Mouse (Mus musculus) mouse embryonic stem cell (cell line): ENCODE results near the gene Dnph1.
"Not testable (repeated sequence)": the region's sequence is repeated elsewhere in the genome, so short reads cannot be mapped to it uniquely, and the experiment has no call there.

Experiments used
- in situ Hi-C, 2 experiments: fragments of 300-500 bp; cut with MboI; formaldehyde crosslinking; loops; 1 replicate in 1 of 2; 3 replicates in 1 of 2; pipeline ENCODE4 v1.14.3; 2019 to 2020; ENCODE audit warnings: low sequenced_read_pairs in 2 of 2, low pct_unique_long_range_greater_than_20kb in 1 of 2, mixed read lengths in 1 of 2; ENCODE audit not compliant: unreplicated experiment in 1 of 2

Dnph1 gene

DNA sequence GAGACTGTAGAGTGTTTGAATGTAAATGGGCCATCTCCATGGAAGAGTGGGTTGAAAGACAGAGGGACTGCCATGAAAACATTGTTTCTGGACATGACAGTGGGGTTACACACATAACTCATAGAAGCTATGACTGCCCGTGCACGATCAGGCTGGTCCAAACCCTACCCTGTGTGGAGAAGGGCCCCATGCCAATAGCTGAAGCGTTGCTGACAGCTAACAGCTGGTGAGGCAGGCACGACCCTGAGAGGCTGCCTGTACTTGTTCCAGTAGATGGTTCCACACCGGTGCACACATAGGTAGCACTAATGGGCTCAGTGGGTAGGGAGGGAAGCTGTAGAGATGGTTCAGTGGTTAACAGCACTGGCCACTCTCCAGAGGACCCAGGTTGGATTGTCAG lies 1.0 kb upstream of the Dnph1 start:
- in situ Hi-C loops: no loop called here

DNA sequence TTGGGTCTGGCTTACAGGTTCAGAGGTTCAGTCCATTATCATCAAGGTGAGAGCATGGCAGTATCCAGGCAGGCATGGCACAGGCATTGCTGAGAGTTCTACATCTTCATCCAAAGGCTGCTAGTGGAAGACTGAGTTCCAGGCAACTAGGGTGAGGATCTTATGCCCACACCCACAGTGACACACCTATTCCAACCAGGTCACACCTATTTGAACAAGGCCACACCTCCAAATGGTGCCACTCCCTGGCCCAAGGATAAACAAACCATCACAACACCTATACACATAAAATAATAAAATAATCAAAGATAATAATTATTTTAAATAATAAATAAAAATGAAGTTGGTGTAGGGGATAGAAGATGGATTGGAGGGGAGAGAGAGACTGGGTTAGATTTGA lies 430 bp upstream of the Dnph1 start:
- in situ Hi-C loops: not testable (repeated sequence)

DNA sequence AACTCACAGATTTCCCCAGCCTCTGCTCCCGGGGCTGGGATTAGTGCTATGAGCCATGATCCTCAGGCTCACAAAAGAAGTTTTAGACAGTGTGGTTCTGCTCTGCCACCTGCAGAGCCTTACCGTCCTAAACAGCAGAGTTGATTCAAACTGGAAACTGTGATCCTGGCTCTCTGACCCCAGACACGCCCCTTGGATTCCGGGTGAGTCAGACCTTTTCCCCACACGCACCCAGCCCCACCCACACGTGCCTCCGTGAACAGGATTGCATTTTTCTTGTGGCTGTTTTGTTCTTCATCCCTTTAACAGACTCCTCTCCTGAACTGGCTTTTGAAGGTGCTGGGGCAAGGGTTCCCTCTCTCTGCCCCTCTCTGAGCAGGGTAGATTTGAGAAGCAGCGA lies 1.4 kb downstream of the Dnph1 start:
- in situ Hi-C loops: no loop called here

DNA sequence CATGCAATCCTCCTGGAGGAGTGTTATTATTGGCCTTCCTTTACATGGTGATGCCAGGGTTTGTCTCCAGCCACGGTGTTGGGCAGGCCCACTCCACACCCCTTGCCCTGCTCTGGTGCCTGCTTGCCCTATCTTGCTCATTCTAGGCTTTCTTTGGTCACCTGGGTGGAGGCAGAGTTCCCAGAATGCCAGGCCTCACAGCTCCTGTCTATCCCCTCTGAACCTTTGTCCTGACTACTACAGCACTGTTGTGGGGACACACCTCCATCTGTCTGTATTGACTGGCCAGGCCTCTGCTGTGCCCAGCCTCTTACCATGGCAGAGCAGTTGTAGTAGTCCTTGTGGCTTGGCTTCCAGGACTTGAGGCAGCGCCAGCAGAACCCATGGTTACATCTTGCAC lies 6.3 kb downstream of the Dnph1 start:
- in situ Hi-C loops: no loop called here

- in situ Hi-C loops: no loop called here
Observed at GRCm38 (mm10) chr17:46503847-46504638, 7.5 kb downstream of the Dnph1 start.

DNA sequence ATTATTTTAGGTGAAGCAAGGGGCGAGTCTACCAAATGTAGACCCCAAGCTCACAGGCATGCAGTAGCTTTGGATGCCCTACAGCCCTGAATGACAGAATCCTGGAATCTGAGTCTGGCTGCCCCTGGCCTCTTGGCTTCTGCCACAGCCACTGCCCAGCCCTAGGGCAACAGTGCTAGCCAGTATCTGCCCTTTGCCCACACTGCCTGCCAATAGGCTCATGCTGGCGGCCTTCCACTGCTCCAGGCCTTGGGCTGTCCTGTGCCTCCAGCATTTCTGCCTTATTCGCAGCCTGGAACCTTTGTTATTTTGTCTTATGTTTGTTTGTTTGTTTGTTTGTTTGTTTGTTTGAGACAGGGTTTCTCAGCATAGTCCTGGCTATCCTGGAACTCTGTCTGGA lies 9.1 kb downstream of the Dnph1 start:
- in situ Hi-C loops: no loop called here

DNA sequence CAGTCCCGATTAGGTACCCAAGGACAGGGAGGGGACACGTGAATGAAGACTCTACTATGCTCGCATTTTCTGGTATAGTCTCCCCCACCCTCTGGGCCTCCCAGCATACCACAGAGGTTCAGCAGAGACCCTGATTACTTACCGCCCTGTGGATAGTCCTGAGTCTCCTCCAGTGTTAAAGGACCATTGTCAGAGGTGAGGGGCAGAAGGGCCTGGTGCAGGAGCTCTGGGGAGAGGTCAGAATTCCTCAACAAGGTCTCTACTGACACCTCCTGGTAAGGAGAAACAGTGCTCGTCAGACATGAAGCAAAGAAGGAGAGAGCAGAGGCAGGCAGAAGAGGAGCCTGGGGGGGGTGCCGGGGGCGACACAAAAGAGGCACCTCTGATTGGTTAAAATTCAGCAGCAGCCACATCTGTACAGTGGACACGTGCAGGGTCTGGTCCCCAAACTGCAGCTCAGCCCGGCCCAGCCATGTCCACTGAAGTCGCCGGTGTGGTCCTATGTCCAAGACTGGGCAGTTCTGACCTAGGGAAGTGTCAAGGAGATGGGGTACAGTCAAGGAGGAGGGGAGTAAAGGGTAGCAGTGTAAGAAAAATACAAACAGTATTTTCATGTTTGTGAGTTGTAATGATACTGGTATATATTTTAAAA lies 14.7 kb downstream of the Dnph1 start:
- in situ Hi-C loops: no loop called here

GRCm38 (mm10) chr17:46513329-46513728 lies 16.8 kb downstream of the Dnph1 start:
- in situ Hi-C loops: no loop called here

DNA sequence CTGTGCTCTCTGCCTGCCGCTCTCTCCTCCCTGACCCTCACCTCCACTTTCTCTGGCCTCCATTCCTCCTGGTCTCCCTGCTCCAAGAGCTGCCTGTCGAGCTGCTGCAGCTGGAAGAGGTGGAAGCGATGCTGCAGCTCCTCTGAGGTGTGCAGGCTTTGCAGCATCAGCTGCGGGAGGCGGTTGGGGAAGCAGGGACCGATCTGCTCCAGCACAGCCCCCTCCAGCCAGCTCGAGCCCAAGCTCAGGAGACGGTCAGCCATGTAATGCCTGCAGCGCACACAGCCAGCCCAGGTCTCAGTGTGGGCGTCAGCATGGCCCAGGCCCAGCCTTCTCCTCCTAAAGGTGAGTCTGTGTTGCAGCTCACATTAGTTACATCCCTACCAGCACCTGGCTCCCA lies 23.5 kb downstream of the Dnph1 start:
- in situ Hi-C loops: no loop called here

- in situ Hi-C loops: no loop called here
Observed at GRCm38 (mm10) chr17:46520385-46520979, 24.0 kb downstream of the Dnph1 start.

DNA sequence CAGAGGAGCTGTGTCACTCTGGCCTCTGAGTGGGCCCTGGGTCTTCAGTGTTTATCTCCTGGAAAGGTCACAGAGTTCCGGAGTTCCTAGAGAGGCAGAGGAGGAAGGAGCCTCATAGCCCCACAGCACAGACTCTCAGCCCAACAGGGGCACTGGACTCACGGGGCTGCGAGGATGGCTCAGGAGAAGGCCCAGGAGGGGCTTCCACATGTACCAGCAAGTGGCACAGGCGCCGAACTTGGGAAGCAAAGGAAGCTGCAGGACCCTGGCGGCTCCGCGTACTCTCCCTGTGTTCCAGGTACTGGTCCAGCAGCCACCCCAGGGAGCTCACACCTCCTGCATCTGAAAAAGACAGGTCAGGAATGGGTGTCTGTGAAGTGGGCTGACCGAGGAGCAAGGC lies 24.7 kb downstream of the Dnph1 start:
- in situ Hi-C loops: no loop called here

DNA sequence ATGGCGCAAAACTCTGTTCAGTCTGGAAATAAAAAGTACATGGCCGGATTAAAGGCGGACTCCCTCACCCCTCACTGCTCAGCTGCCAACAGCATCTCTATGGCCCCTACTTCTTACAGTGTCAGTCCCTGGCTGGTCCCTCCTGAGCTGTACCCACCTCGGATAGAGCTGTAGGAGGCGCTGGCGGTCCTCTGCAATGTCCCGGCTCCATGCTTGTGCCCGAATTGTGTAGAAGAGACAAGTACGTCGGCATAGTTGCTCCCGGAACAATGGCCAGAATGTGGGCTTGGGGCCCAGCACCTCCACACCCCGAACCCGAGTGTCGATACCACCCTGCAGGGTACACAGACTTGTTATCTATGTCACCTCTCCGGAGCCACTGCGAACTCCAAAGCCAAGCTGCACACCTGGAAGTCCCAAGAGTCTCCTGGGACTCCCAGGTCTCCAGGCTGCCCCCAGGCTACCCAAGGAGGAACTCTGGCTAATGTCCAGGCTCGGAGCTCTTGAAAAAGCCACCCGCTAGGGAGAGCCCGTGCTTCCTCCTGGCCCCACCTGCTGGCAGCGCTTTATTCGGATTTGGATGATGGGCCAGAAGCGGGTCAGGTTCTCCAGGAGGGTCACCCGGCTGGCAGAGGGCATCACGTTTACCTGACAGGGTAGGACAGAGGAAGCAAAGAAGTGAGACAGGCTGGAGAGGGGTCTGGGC lies 25.6 kb downstream of the Dnph1 start:
- in situ Hi-C loops: no loop called here

DNA sequence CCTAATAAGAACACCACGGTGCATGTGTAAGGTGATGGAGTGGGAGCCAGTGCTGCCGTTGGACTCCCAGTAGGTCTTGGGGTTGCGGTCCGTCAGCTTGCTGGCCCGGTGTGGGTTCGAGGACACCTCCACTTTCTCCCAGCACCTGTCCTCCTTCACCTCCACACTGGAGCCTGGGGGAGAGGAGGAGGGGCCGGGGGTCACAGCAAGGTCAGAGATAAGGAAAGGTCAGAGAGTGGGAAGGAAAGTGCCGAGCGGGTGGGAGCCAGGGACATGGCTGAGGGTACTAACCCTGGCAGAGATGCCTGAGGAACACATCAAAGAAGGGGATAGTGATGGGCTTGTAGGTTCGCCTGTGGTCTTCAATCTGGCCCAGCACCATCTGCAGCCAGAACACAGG lies 28.6 kb downstream of the Dnph1 start:
- in situ Hi-C loops: no loop called here

GRCm38 (mm10) chr17:46525579-46526307 lies 29.2 kb downstream of the Dnph1 start:
- in situ Hi-C loops: no loop called here

GRCm38 (mm10) chr17:46543661-46544060 lies 47.1 kb downstream of the Dnph1 start:
- in situ Hi-C loops: no loop called here

GRCm38 (mm10) chr17:46545813-46546564 lies 49.5 kb downstream of the Dnph1 start, which contains the start of gene Cul9:
TSS of gene Cul9 (minus strand) at chr17:46546388.
- in situ Hi-C loops: no loop called here

- in situ Hi-C loops: no loop called here
Observed at GRCm38 (mm10) chr17:46546591-46546990, 50.1 kb downstream of the Dnph1 start.

- in situ Hi-C loops: no loop called here
Observed at GRCm38 (mm10) chr17:46546995-46547394, 50.5 kb downstream of the Dnph1 start.
